23 mouse cellular contexts compared by ENCODE assay signal in genomic region chr7:12998053-12998452, GRCm38 (mm10). TPM values are rescaled to one million over a fixed set of nuclear protein-coding genes. Genes with fewer than 3 reads are reported as not detected.
DNase-seq lines count a peak whose midpoint lies in the region; ATAC-seq and TF ChIP-seq lines count a peak whose summit lies in the region.
"Had no signal": no experiment of that assay in that cellular context is flagged by ENCODE, and none has a peak within 500 bp of the region (broad histone marks: within the 10 kb centered on the region; RNA-seq: fewer than 3 reads in every experiment).

Slc27a5 (minus strand) TSS chr7:12998192.

- no peak within 1 kb of the TSS for H3K9ac ChIP-seq in intestine, embryonic 15.5 days
- no peak within 1 kb of the TSS for H3K9ac ChIP-seq in intestine, postnatal 0 days (ENCODE audit: low read depth, low read length)
- no peak within 1 kb of the TSS for H3K9ac ChIP-seq in intestine, embryonic 16.5 days (ENCODE audit: low read depth, low read length)
- H3K9ac ChIP-seq in liver, embryonic 12.5 days = no peak within 1 kb of the TSS
- peak within 1 kb of the TSS; percentile 6; the same call in 1 of the 2 replicates for H3K9ac ChIP-seq in liver, embryonic 16.5 days (ENCODE audit: low read depth, low read length)
- H3K9ac ChIP-seq: heart, embryonic 13.5 days; hindbrain, embryonic 15.5 days had no signal

- ATAC-seq in intestine, embryonic 15.5 days = peak; percentile 68
- ATAC-seq in intestine, postnatal 0 days = no peak
- ATAC-seq in intestine, embryonic 16.5 days = peak; percentile 49; the same call in 1 of the 2 replicates
- ATAC-seq in liver, embryonic 12.5 days = peak; percentile 44; the same call in 1 of the 2 replicates
- ATAC-seq in liver, embryonic 16.5 days (ENCODE audit: low read depth) = peak; percentile 74
- ATAC-seq: forebrain, embryonic 14.5 days had no signal

- TF ChIP-seq CTCF in intestine, postnatal 0 days (IDR thresholded peaks at IDR 0.05; ENCODE audit: low read depth) = no peak

- no peak for DNase-seq in urinary bladder, adult 18-20 months (ENCODE audit: low spot score in 2 of 2)
- no peak for DNase-seq in kidney, adult 8-10 months
- DNase-seq: adrenal gland, postnatal 25 days; cerebellum, adult 18-20 months; cerebellum, postnatal 10 days; gastrocnemius, adult 2 months; gastrocnemius, postnatal 36 days; heart, adult 11 months; heart, postnatal 36 days had no signal

- H3K4me2 ChIP-seq in intestine, embryonic 15.5 days (replicated peaks) = no peak within 1 kb of the TSS
- no peak within 1 kb of the TSS for H3K4me2 ChIP-seq in intestine, postnatal 0 days (replicated peaks; ENCODE audit: low read depth)
- H3K4me2 ChIP-seq in intestine, embryonic 16.5 days (ENCODE audit: low read depth, low read length) = no peak within 1 kb of the TSS
- no peak within 1 kb of the TSS for H3K4me2 ChIP-seq in liver, embryonic 12.5 days
- peak within 1 kb of the TSS; percentile 19 for H3K4me2 ChIP-seq in liver, embryonic 16.5 days (ENCODE audit: low read depth, low read length)
- H3K4me2 ChIP-seq: heart, embryonic 13.5 days; hindbrain, embryonic 15.5 days had no signal

- H3K4me1 ChIP-seq in intestine, embryonic 15.5 days (replicated peaks) = no peaks in the 10 kb centered on the region
- H3K4me1 ChIP-seq in intestine, postnatal 0 days (replicated peaks; ENCODE audit: control insufficient read depth, insufficient read depth, low read length) = no peaks in the 10 kb centered on the region
- no peaks in the 10 kb centered on the region for H3K4me1 ChIP-seq in intestine, embryonic 16.5 days (ENCODE audit: control insufficient read depth, insufficient read depth, low read length)
- no peaks in the 10 kb centered on the region for H3K4me1 ChIP-seq in liver, embryonic 12.5 days
- H3K4me1 ChIP-seq in liver, embryonic 16.5 days (ENCODE audit: control insufficient read depth, low read depth, low read length) = peaks cover 4% of the 10 kb centered on the region; the same call in 1 of the 2 replicates
- H3K4me1 ChIP-seq: embryonic facial prominence, embryonic 10.5 days; forebrain, embryonic 10.5 days; heart, embryonic 13.5 days; hindbrain, embryonic 15.5 days had no signal

- H3K4me3 ChIP-seq in intestine, embryonic 15.5 days (replicated peaks) = no peak within 1 kb of the TSS
- H3K4me3 ChIP-seq in intestine, postnatal 0 days (ENCODE audit: low read depth, low read length) = no peak within 1 kb of the TSS
- H3K4me3 ChIP-seq in intestine, embryonic 16.5 days (ENCODE audit: low read length) = no peak within 1 kb of the TSS
- no peak within 1 kb of the TSS for H3K4me3 ChIP-seq in liver, embryonic 12.5 days
- H3K4me3 ChIP-seq in liver, embryonic 16.5 days (ENCODE audit: low read depth, low read length) = no peak within 1 kb of the TSS
- H3K4me3 ChIP-seq: embryonic facial prominence, embryonic 10.5 days; erythroblast, embryonic 14.5 days; forebrain, embryonic 10.5 days; gastrocnemius, adult 2 months; heart, embryonic 13.5 days; hindbrain, embryonic 15.5 days had no signal

- 69% methylated on average over 5 of the region's 5 CpGs for WGBS in intestine, embryonic 15.5 days
- 62% methylated on average over 5 of the region's 5 CpGs for WGBS in intestine, postnatal 0 days
- 65% methylated on average over 5 of the region's 5 CpGs for WGBS in intestine, embryonic 16.5 days
- WGBS in liver, embryonic 12.5 days (ENCODE audit: insufficient replicate concordance) = 56% methylated on average over 5 of the region's 5 CpGs
- WGBS in liver, embryonic 16.5 days (ENCODE audit: insufficient replicate concordance) = 48% methylated on average over 5 of the region's 5 CpGs

- H3K27me3 ChIP-seq in intestine, embryonic 15.5 days (replicated peaks) = no peaks in the 10 kb centered on the region
- no peaks in the 10 kb centered on the region for H3K27me3 ChIP-seq in intestine, postnatal 0 days (replicated peaks; ENCODE audit: control insufficient read depth, insufficient read depth, low read length)
- no peaks in the 10 kb centered on the region for H3K27me3 ChIP-seq in intestine, embryonic 16.5 days (replicated peaks; ENCODE audit: control insufficient read depth, insufficient read depth, low read length)
- H3K27me3 ChIP-seq in liver, embryonic 12.5 days (replicated peaks) = no peaks in the 10 kb centered on the region; the same call in 1 of the 2 replicates
- no peaks in the 10 kb centered on the region for H3K27me3 ChIP-seq in liver, embryonic 16.5 days (ENCODE audit: control insufficient read depth, insufficient read depth, low read depth, low read length)
- H3K27me3 ChIP-seq: heart, embryonic 13.5 days; hindbrain, embryonic 15.5 days had no signal

- no peaks in the 10 kb centered on the region for H3K9me3 ChIP-seq in intestine, embryonic 15.5 days
- H3K9me3 ChIP-seq in intestine, postnatal 0 days (ENCODE audit: control insufficient read depth) = no peaks in the 10 kb centered on the region
- no peaks in the 10 kb centered on the region for H3K9me3 ChIP-seq in intestine, embryonic 16.5 days (ENCODE audit: control insufficient read depth, low read length)
- no peaks in the 10 kb centered on the region for H3K9me3 ChIP-seq in liver, embryonic 12.5 days (replicated peaks)
- H3K9me3 ChIP-seq in liver, embryonic 16.5 days (replicated peaks; ENCODE audit: control insufficient read depth, low read length) = no peaks in the 10 kb centered on the region
- H3K9me3 ChIP-seq: embryonic facial prominence, embryonic 10.5 days; heart, embryonic 13.5 days; hindbrain, embryonic 15.5 days had no signal

- no peaks in the 10 kb centered on the region for H3K36me3 ChIP-seq in intestine, embryonic 15.5 days
- H3K36me3 ChIP-seq in intestine, postnatal 0 days (ENCODE audit: control insufficient read depth, insufficient read depth) = no peaks in the 10 kb centered on the region
- H3K36me3 ChIP-seq in intestine, embryonic 16.5 days (ENCODE audit: control insufficient read depth, insufficient read depth, low read length) = no peaks in the 10 kb centered on the region
- H3K36me3 ChIP-seq in liver, embryonic 12.5 days = no peaks in the 10 kb centered on the region
- no peaks in the 10 kb centered on the region for H3K36me3 ChIP-seq in liver, embryonic 16.5 days (ENCODE audit: control insufficient read depth, insufficient read depth)
- H3K36me3 ChIP-seq: embryonic facial prominence, embryonic 10.5 days; forebrain, embryonic 10.5 days; heart, embryonic 13.5 days had no signal

- H3K27ac ChIP-seq in intestine, embryonic 15.5 days = no peak within 1 kb of the TSS
- no peak within 1 kb of the TSS for H3K27ac ChIP-seq in intestine, postnatal 0 days (ENCODE audit: low read depth, low read length)
- no peak within 1 kb of the TSS for H3K27ac ChIP-seq in intestine, embryonic 16.5 days (ENCODE audit: low read length)
- H3K27ac ChIP-seq in liver, embryonic 12.5 days = no peak within 1 kb of the TSS
- H3K27ac ChIP-seq in liver, embryonic 16.5 days (ENCODE audit: low read length) = peak within 1 kb of the TSS; percentile 58
- H3K27ac ChIP-seq: embryonic facial prominence, embryonic 10.5 days; forebrain, embryonic 10.5 days; gastrocnemius, adult 2 months; heart, embryonic 13.5 days; hindbrain, embryonic 15.5 days had no signal

RNA-seq across cellular contexts. Expression of gene Slc27a5, which starts in this region (rescaled TPM):
- polyA plus RNA-seq in intestine, embryonic 15.5 days (2015; fragmentation: Nextera tagmentation; extraction: Ambion mirVana) = 0.41 and 0.53 TPM in 2 replicates
- polyA plus RNA-seq in intestine, postnatal 0 days (2015; fragmentation: Nextera tagmentation; extraction: Ambion mirVana) = 0.18 and 0.22 TPM in 2 replicates
- polyA plus RNA-seq in intestine, embryonic 16.5 days (2015; fragmentation: Nextera tagmentation; extraction: Ambion mirVana) = 0.84 and 0.89 TPM in 2 replicates
- 1.3 and 1.5 TPM in 2 replicates for polyA plus RNA-seq in liver, embryonic 12.5 days (2016; fragmentation: Nextera tagmentation; extraction: Ambion mirVana)
- 23.6 and 26.5 TPM in 2 replicates for polyA plus RNA-seq in liver, embryonic 16.5 days (2015; fragmentation: Nextera tagmentation; extraction: Ambion mirVana)
- polyA plus RNA-seq: embryonic facial prominence, embryonic 10.5 days; embryonic facial prominence, embryonic 14.5 days; erythroblast, embryonic 14.5 days; forebrain, embryonic 10.5 days; heart, postnatal 0 days; hindbrain, embryonic 11.5 days had no signal

Comparison
In these comparisons a context has a peak if more than half of its experiments do, and no peak if none do; other contexts are left out.
1. Peak in ATAC-seq in intestine, embryonic 15.5 days; RNA of the gene not detected or under 1 TPM.
2. Peak in ATAC-seq in intestine, embryonic 16.5 days; RNA of the gene not detected or under 1 TPM.